Mouse (Mus musculus) urinary bladder, postnatal 25 days (tissue): Measurements from ENCODE around the gene Tufm.
A peak's percentile ranks its signal among the peaks of the same experiment; 100 is the strongest.

ENCODE experiments used
- DNase-seq: peaks from one replicate; pipeline ENCODE4 v3.0.0; 2022; ENCODE audit warnings: low spot score

Gene Tufm

DNA sequence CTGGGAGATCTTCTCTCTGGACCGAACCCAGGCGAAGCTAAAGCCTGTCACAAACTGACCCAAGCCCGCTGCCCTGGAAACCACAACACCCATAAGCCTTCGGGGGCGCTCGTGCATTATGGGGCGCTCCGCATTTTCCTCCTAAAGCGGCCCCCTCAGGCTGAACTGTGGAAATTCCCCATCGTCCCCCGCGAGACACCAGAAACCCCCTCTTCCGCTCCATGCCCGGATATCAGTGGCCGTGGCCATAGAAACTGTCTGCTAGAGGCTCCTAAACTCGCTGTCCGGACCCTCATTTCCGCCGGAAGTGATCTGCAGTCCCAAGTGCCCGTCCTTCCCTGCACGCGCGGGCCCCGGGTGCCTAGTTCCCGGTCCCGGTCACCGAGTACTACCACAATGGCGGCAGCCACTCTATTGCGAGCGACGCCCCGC, at the start of gene Tufm:
Tufm (plus strand) TSS at position 310 of the 432 bp plus-strand sequence.
- DNase-seq: peak; percentile 87

DNA sequence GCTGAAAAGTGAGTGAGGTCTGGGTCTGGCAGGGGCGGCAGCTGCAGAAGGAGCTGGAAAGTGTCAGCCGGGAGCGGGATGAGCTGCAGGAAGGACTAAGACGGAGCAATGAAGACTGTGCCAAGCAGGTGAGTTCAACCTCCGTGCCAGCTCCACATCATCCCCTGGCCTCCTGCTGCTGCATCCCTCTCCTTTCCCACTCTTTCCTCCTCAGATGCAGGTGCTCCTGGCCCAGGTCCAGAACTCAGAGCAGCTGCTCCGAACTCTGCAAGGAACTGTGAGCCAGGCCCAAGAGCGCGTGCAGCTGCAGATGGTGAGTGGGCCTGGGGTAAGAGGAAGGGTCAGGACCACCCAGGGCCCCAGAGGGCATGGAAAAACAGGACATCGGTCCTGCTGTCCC, 47.0 kb upstream of the Tufm start:
- DNase-seq: no peak

DNA sequence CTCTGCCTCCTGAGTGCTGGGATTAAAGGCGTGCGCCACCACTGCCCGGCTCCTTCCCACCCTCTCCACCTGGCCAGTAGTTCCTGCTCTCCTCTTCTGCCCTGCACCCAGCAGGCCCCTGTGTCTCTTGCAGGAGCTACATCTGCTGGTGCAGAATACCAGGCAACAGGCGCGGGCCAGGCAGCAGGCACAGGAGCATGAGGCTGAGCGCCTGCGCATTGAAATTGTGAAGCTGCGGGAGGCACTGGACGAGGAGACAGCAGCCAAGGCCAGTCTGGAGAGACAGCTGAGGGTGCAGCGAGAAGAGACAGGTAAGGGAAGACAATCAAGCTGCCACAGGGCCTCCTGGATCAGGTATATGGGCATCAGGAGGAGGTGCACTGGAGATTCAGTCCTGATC, 43.2 kb upstream of the Tufm start:
- DNase-seq: no peak

DNA sequence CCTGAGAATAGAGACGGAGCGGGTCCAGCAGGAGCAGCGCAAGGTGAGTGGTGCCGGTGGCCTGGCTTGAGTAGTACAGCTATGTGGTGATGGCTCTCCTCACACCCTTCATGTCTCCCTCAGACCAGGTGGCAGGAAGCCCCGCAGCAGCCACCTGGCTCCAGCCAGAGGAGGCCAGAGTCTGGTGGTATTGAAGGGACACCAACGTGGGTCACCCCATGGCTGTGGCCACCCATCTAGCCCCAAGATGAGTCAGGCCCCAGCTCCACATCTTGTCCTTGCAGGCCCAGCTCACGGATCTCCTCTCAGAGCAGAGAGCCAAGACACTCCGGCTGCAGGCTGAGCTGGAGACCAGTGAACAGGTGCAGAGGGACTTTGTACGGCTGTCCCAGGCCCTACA, 42.6 kb upstream of the Tufm start:
- no peak for DNase-seq

DNA sequence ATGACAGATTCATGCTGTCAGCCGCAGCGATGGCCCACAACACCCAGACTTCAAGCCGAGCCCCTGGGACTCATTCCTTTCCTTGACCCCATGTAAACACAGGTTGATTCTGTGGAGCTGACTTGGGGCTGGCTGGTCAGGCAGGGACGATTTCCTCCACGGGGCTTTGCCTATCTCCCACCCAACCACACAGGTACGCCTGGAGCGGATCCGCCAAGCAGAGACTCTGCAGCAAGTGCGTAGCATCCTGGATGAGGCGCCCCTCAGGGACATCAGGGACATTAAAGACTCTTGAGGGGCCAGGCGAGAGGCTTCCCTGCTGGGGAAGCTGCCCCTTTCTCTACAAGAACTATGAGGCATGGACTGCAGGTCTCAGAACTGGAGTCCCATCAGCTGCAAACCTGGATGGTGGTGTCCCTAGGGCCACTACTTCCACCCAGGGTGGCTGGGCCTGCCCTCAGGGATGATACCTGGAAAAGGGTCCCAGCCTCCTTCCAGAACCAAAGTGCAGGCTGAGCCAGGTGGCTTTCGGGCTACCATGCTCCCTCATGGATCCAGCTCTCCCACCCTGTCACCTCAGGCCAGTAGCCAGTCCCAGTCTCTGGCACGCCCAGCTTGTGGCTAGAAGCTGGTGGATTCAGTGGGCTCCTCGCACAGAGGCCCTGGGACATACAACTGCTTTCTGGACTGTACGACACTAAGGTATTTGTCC, 41.9 kb upstream of the Tufm start:
- no peak for DNase-seq

DNA sequence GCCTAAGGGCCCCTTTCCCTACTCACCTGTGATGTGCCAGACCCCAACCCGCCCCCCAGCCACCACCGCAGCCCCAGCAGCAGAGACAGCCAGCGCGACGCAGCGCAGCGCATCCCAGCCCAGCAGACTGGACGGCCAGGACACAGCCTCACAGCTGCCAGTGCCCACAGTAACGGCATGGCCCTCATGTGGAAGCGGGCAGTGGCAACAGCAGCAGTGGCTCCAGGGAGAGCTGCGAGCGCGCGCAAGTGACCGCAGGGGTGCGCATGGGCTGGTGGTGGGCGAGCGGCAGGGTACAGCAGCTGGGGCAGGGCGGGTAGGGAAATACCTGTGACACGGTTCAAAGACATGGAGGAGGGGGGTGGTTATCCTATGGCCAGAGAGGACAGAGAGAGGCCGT, 40.9 kb upstream of the Tufm start:
- DNase-seq: no peak

DNA sequence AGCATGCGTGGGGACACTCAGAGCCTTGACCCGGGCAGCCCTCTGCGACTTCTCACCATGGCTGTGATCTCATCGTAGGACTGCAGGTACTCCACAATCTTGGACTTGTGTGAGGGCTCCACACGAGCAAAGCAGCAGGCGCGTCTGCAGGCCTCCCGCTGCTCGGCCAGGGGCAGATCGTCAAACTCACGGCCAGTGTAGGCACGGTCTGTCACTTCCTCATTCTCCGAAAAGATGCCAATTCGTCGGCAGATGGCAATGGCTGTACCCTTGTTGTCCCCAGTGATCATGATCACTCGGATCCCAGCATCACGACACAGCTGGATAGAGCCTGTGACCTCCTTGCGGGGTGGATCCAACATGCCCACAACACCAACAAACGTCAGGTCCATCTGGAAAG, 38.7 kb upstream of the Tufm start:
- no peak for DNase-seq

DNA sequence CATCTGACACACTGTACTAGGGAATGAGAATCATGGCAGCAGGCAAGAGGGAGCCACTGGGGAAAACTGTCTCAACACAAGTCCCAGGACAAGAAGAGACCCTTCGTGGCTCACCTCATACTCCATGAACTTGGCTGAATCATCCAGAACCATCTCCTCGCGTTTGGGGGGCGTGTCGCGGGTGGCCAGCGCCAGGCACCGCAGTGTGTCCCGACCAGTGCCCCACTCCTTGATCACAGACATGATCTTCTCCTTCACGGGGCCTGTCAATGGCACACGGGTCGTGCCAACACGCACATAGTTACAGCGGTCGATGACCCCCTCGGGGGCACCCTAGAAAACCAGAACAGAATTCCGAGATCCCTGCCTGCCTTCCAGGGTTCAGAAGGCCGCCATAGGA, 37.2 kb upstream of the Tufm start:
- DNase-seq: no peak

DNA sequence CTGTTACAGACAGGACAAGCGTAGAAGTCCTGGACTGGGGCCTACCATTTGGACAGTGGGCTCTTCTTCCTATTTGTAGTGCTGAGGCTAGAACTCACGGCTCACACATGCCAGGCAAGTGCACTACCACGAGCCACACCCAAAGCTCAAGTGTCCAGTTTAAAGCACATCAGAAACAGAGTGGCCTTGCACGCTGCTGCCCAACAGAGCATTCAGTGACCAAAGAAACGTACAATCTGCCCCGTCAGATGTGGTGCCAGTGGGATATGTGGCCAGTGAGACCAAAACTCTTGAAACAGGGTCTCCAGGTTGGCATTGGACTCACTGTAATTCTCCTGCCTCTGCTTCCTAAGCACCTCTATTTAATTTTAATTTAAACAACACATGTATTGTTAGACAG, 36.5 kb upstream of the Tufm start:
- DNase-seq: no peak

DNA sequence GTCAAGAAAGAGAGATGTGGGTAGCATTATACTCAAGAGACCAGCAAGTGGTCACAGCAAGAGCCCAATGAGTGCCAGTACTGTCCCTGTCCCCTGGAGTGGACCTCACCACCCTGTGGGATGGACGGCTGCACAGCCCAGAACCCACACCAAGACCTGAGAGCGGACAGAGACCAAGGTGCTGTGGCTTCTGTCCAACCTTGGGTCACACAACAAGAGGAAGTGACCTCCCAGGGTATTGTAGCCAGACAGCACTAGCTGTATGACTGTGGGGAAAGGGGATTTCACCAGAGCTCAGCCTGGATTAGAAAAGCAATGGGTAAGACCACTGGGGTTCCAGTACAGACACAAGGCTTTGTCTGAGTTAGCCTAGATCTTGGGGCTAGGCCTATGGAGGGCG, 34.9 kb upstream of the Tufm start:
- no peak for DNase-seq

DNA sequence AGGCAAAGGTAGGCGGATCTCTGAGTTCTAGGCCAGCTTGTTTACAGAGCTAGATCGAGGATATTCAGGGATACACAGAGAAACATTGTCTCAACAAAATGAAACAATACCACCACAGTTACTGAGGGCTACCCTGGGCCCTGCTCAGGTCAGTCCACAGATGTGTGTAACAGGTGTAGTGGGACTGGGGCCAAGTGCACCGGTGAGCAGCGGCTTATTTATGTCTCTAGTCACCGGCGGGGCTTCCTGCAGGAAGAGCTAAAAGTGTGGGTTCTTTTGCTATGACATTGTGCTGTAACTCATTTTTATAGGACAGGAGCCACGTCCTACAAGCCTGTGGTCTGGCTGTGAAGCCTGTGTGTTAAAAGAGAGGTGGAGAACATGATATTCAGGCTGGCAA, 33.3 kb upstream of the Tufm start:
- DNase-seq: no peak

DNA sequence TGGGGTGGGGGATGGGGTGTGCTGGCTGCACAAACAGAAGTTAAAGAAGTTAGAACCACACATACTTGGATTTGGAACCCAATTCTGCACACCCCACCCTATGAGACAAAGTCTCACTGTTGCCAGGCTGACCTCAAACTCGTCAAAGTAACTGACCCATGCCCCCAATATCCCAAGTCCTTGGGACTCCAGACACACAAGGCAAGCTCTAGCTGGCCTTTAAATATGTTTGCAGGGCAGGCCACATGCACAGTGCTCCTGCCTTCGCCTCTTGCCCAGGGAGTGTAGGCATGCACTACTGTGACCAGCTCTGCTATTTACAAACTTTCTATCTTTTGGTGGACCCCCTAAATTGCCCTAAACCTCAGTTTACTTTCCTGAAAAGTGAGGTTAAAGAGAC, 31.9 kb upstream of the Tufm start:
- no peak for DNase-seq

DNA sequence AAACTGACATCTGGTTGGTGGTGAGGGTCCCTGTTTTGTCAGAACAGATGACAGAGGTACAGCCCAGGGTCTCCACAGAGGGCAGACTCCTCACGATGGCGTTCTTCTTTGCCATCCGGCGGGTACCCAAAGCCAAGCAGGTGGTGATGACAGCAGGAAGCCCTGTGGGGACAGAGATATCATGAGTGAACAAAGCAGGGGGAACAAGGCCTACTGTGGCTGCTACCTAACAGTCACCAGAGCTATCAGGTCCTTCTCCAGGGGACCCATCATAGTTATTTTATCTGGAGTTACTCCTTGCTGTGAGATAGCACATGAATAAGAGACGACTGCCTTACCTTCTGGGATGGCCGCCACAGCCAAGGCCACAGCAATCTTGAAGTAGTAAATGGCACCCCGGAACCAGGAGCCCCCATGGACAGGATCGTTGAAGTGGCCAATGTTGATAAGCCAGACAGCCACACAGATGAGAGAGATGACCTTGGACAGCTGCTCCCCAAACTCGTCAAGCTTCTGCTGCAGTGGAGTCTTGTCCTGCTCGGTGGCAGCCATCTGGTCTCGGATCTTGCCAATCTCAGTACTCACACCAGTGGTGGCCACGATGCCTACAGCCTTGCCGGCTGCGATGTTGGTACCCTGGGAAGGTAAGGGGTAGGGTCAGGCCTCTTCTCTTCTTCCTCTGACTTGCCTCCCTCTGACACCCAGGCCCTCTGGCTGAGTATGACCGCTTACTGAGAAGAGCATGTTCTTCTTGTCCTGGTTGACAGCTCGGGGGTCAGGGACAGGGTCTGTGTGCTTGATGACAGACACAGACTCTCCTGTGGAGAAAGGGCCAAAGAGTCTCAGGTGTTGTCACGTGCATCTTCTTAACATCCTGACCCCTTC, 30.5 kb upstream of the Tufm start:
- no peak for DNase-seq

DNA sequence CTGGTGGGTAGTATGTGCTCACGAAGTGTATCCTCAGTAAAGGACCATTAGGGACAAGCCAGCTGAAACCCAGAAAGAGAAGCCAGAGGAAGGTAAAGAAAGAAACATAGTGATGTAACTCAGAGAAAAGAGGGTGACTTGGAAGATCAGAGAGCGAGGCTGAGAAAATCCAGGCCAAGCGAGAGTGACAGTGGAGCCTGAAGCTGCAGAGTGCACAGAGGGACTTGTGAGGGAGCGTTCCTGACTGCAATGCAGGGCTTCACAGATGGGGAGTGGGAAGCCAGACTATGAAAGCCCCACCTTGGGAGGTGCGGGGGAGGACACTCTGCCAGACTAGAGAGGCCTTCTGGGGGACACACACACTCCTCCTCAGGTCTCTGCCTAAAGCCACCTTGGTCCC, 28.9 kb upstream of the Tufm start:
- DNase-seq: no peak

DNA sequence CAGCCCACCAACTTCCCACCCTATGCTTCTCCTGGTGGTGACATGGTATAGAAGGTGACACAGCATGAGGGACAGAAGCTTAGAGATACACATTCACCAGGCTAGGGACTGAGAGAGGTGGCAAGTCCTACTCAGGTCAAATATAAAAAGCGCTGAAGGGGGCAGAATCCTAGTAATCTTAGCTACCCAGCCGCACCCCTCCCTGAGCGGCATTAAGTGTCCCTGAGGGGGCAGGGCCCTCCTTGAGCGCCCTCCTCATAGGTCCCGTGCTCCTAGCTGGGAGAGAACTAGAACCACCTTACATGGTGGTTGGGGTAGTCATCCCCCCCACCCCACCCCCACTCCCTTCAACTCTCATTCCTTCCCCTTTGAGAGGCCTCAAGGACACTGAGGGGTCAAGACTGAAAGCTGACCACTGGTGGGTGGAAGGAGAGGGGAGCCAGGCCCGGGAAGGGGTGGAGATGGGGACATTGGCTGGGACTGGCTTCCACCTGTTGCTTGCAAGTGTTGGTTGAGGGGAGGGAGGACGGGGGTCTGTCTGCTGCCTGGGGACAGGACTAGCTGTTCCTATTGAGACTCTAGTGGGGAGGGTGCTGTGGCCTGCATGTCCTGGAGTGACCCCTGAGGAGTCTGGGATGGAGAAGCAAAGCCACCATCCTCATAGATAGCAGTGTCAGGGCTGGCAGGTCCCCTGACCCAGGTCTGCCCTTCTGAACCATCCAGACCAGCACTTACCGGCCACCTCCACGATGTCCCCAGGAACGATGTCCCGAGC, 28.1 kb upstream of the Tufm start:
- DNase-seq: no peak

DNA sequence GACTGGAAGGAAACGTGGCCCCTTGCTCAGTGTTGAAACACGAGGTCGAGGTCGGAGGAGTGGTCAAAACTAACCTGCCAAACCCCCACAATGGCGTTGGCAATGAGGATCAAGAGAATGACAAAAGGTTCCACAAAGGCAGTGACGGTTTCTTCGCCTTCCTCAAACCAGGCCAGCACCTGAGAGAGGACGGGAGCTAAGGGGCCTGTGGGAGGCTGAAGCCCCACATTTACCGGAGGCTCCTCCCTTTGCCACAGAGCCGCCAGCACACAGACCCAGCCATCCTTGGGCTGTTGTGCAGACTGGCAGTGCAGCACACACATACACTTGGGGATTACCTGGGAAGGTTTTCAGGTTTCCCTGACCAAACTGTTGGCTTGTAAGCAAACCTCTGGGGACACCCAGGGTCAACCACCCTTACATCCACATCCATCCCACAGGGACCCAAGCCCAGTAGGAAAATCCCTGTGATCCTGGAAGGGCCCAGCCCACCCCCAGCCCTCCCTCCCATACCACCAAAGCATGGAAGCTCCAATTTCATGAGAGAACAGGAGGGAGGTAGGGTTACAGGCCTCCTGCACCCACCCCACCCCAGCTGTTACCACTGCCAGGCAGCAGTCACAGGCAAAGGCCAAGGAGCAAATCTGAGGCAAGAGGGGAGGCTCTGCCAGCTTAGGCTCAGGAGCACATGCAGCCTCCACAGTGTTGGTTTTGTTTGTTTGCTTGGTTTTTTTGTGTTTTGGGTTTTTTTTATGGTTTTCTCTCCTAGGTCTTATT, 26.4 kb upstream of the Tufm start:
- no peak for DNase-seq

DNA sequence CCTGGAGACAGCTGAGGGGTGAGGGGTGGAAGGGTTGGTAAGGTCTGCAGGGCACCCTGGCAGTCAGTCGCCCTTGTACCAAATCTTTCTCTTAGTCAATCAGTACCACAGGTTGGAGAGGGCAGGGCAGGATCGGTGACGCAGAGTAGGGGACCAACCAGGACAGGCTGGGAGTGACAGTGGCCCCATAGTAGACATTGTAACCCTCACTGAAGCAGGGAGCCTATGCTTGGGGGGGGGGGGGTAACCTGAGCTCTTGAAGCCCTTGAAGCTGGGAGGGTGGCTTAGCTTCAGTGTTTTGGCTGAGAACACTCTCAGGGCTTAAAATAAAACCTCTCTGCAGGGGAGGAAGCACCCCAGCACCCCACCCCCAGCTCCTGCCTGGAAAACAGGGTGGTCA, 25.5 kb upstream of the Tufm start:
- no peak for DNase-seq

DNA sequence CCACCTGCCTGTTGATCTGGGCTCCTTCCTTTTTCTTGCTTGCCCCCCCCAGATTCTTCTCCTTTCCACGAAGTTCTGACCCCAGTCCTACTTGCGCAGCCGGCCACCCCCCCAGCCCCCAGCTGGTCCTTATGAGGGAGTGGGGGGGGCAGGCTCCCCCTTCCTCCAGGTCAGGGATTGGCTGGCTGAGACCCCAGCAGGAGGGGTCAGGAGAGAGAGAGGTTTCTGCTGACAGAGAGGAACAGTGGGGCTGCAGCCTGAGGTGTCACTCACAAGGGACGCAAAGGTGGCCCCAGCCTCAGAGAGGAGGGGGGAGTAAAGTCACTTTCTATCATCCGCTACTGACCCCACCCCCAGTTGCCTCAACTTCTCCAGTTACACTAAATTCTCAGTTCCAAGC, 24.2 kb upstream of the Tufm start, which contains the start of gene Atp2a1:
Atp2a1 (minus strand) TSS at position 105 of the 400 bp plus-strand sequence.
- DNase-seq: no peak

DNA sequence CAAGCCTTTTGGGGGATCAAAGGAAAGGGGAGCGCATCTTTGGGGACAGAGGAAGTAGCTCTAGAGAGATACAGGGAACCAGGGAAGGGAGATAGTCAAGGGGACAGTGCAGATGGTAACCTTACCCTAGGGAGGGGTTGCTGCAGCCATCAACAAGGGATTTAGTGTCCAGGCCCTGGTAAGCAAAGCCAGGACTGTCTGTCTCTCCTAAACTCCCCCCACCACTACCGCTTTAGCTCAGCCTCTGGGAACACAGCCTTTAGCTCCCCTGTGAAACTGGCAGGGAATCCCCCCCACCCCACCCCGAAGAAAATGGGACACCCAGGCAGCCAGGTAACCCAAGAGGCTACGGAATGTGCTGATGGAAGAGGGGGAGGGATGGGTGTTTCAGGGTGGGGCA, 23.6 kb upstream of the Tufm start:
- no peak for DNase-seq

DNA sequence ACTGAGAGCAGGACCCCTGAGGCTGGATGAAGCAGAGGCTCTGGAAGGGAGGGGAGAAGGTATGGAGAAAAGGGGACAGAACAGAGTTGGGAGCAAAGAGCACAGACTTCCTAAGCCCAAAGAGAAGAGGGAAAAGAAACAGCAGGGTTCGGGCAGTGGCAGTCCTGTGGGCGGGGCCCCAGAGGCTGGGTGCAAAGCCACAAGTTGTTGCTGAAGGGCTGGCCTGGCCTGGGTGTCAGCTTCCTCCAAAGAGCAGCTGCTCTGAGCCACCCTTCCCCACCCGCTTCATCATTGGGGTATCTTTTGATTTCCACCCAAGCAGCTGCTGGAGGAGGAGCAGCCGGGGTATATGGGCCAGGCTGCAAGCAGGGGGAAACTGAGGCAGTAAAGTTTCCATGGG, 23.0 kb upstream of the Tufm start:
- DNase-seq: no peak

DNA sequence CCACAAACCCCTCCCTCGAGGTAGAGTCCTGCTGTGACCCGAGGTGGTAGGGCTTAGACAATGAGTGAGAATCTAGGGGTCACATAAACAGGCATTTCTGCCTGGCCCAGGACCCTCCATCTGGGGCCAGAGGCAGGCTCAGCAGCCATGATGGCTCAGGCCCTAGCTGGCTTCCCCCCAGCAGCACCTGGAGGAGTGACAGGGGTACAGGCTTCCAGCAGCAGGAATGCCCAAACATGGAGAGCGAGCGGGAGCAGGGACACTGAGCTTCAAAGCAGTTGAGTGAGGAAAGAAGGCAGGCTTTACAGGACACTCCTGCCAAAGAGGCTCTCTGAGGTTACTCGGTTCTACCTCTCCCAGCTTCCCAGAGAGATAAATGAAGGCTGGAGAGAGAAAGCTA, 22.3 kb upstream of the Tufm start:
- no peak for DNase-seq
